12 mouse cellular contexts compared by ENCODE assay signal in the genomic region with DNA sequence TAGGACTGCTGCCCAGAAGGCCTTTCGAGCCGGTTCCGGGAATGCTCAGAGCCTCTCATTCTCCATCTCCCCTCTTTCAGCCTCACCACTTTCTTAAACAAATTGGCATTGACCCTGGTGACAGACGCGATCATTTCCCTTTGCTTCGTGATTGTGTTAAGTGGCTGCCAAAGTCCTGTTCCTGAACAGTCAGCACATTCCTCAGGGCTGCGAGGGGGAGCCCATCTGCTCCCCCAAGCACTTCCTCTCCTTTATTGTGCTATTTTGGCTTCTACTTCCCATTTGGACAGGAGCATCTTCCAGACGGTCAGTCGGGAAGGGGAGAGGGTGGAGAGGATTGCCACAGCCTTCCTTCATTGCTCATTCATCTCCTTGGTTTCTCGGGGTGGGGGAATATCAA. TPM values are rescaled to one million over a fixed set of nuclear protein-coding genes. Genes with fewer than 3 reads are reported as not detected.
DNase-seq lines count a peak whose midpoint lies in the region; ATAC-seq and TF ChIP-seq lines count a peak whose summit lies in the region.
"Had no signal": no experiment of that assay in that cellular context is flagged by ENCODE, and none has a peak within 500 bp of the region (broad histone marks: within the 10 kb centered on the region; RNA-seq: fewer than 3 reads in every experiment).

No protein-coding gene starts in this region.

- peak; percentile 45; the same call in 1 of the 2 replicates for ATAC-seq in forebrain, embryonic 16.5 days
- ATAC-seq in forebrain, embryonic 13.5 days, result no peak
- no peak for ATAC-seq in midbrain, embryonic 15.5 days (replicated peaks)
- ATAC-seq: hindbrain, embryonic 16.5 days; liver, embryonic 12.5 days; midbrain, embryonic 13.5 days had no signal

- TF ChIP-seq POLR2A in cerebellum, adult 2 months (IDR thresholded peaks at IDR 0.05; ENCODE audit: borderline replicate concordance, insufficient read depth, low read length), result no peak

- peak; percentile 20 for DNase-seq in kidney, adult 9 months
- DNase-seq in kidney, postnatal 4 days, result no peak
- DNase-seq in brain, adult 2 months (ENCODE audit: low read depth, low spot score), result peak; percentile 81
- peak; percentile 43 to 73 for DNase-seq in cerebellum, adult 2 months
- no peak for DNase-seq in frontal cortex, postnatal 25 days (ENCODE audit: low spot score in 2 of 2)

- H3K36me3 ChIP-seq in forebrain, embryonic 16.5 days (ENCODE audit: control insufficient read depth, insufficient read depth), result no peaks in the 10 kb centered on the region
- H3K36me3 ChIP-seq in forebrain, embryonic 13.5 days (ENCODE audit: poor library complexity, severe bottlenecking), result no peaks in the 10 kb centered on the region
- H3K36me3 ChIP-seq in midbrain, embryonic 15.5 days (replicated peaks), result no peaks in the 10 kb centered on the region
- H3K36me3 ChIP-seq: liver, embryonic 12.5 days; midbrain, embryonic 13.5 days had no signal

- H3K27me3 ChIP-seq in forebrain, embryonic 16.5 days (replicated peaks; ENCODE audit: control insufficient read depth, insufficient read depth, low read length), result no peaks in the 10 kb centered on the region
- no peaks in the 10 kb centered on the region for H3K27me3 ChIP-seq in forebrain, embryonic 13.5 days
- H3K27me3 ChIP-seq in cerebellum, adult 2 months (ENCODE audit: control insufficient read depth, insufficient read depth, low read length), result no peaks in the 10 kb centered on the region
- no peaks in the 10 kb centered on the region for H3K27me3 ChIP-seq in midbrain, embryonic 15.5 days (replicated peaks)
- H3K27me3 ChIP-seq: midbrain, embryonic 13.5 days had no signal

- no peak overlapping the region for H3K9ac ChIP-seq in forebrain, embryonic 16.5 days (replicated peaks; ENCODE audit: low read depth, low read length)
- H3K9ac ChIP-seq in forebrain, embryonic 13.5 days, result no peak overlapping the region
- H3K9ac ChIP-seq in midbrain, embryonic 15.5 days, result no peak overlapping the region
- H3K9ac ChIP-seq: liver, embryonic 12.5 days; midbrain, embryonic 13.5 days had no signal

- 60% methylated on average over 10 of the region's 10 CpGs for WGBS in forebrain, embryonic 16.5 days
- WGBS in forebrain, embryonic 13.5 days, result 64% methylated on average over 10 of the region's 10 CpGs
- 13% methylated on average over 10 of the region's 10 CpGs for WGBS in cerebellum, adult 2 months
- 60% methylated on average over 10 of the region's 10 CpGs for WGBS in midbrain, embryonic 15.5 days

- H3K4me2 ChIP-seq in forebrain, embryonic 16.5 days (ENCODE audit: low read length), result no peak overlapping the region
- H3K4me2 ChIP-seq in forebrain, embryonic 13.5 days, result no peak overlapping the region
- H3K4me2 ChIP-seq in midbrain, embryonic 15.5 days, result no peak overlapping the region
- H3K4me2 ChIP-seq: liver, embryonic 12.5 days; midbrain, embryonic 13.5 days had no signal

- H3K27ac ChIP-seq in forebrain, embryonic 16.5 days (ENCODE audit: low read length), result no peak overlapping the region
- H3K27ac ChIP-seq in forebrain, embryonic 13.5 days, result no peak overlapping the region
- no peak overlapping the region for H3K27ac ChIP-seq in cerebellum, adult 2 months (ENCODE audit: insufficient read depth, low read length)
- H3K27ac ChIP-seq in midbrain, embryonic 15.5 days, result no peak overlapping the region
- H3K27ac ChIP-seq: liver, embryonic 12.5 days; midbrain, embryonic 13.5 days had no signal

- H3K9me3 ChIP-seq in forebrain, embryonic 16.5 days (ENCODE audit: control insufficient read depth, low read length), result no peaks in the 10 kb centered on the region
- no peaks in the 10 kb centered on the region for H3K9me3 ChIP-seq in forebrain, embryonic 13.5 days (replicated peaks)
- no peaks in the 10 kb centered on the region for H3K9me3 ChIP-seq in midbrain, embryonic 15.5 days
- H3K9me3 ChIP-seq: liver, embryonic 12.5 days; midbrain, embryonic 13.5 days had no signal

- no peak overlapping the region for H3K4me3 ChIP-seq in forebrain, embryonic 16.5 days (replicated peaks; ENCODE audit: low read length)
- no peak overlapping the region for H3K4me3 ChIP-seq in forebrain, embryonic 13.5 days
- no peak overlapping the region for H3K4me3 ChIP-seq in cerebellum, adult 2 months (replicated peaks; ENCODE audit: insufficient read depth, low read depth, low read length)
- H3K4me3 ChIP-seq in midbrain, embryonic 15.5 days, result no peak overlapping the region
- H3K4me3 ChIP-seq: erythroblast, embryonic 14.5 days; liver, embryonic 12.5 days; midbrain, embryonic 13.5 days had no signal

- H3K4me1 ChIP-seq in forebrain, embryonic 16.5 days (replicated peaks; ENCODE audit: control insufficient read depth, insufficient read depth, low read length), result no peaks in the 10 kb centered on the region
- no peaks in the 10 kb centered on the region for H3K4me1 ChIP-seq in forebrain, embryonic 13.5 days
- H3K4me1 ChIP-seq in cerebellum, adult 2 months (ENCODE audit: control insufficient read depth, insufficient read depth, low read length), result no peaks in the 10 kb centered on the region; the same call in 1 of the 2 replicates
- H3K4me1 ChIP-seq in midbrain, embryonic 15.5 days, result no peaks in the 10 kb centered on the region
- H3K4me1 ChIP-seq: liver, embryonic 12.5 days; midbrain, embryonic 13.5 days had no signal

- no peak for TF ChIP-seq CTCF in cerebellum, adult 2 months (IDR thresholded peaks at IDR 0.05; ENCODE audit: borderline replicate concordance, insufficient read depth, low read depth, low read length)

RNA-seq across cellular contexts. Expression of a gene that starts 16.4 kb away (rescaled TPM):
- polyA plus RNA-seq in forebrain, embryonic 16.5 days (2015; fragmentation: Nextera tagmentation; extraction: Ambion mirVana), result 0.75 and 1.0 TPM in 2 replicates
- 0.57 and 0.64 TPM in 2 replicates for polyA plus RNA-seq in forebrain, embryonic 13.5 days (2015; fragmentation: Nextera tagmentation; extraction: Ambion mirVana)
- polyA plus RNA-seq in cerebellum, adult 2 months (2012; rRNA removed), result 0.08 and 0.13 TPM in 2 replicates
- 0.65 and 1.2 TPM in 2 replicates for polyA plus RNA-seq in midbrain, embryonic 15.5 days (2015; fragmentation: Nextera tagmentation; extraction: Ambion mirVana)
- polyA plus RNA-seq: erythroblast, embryonic 14.5 days had no signal

RNA-seq across cellular contexts. Expression of a gene that starts 54.1 kb away (rescaled TPM):
- 0.90 and 1.1 TPM in 2 replicates for polyA plus RNA-seq in forebrain, embryonic 16.5 days (2015; fragmentation: Nextera tagmentation; extraction: Ambion mirVana)
- 0.71 and 0.72 TPM in 2 replicates for polyA plus RNA-seq in forebrain, embryonic 13.5 days (2015; fragmentation: Nextera tagmentation; extraction: Ambion mirVana)
- polyA plus RNA-seq in cerebellum, adult 2 months (2012; rRNA removed), result 0.56 and 0.59 TPM in 2 replicates
- 0.83 and 1.2 TPM in 2 replicates for polyA plus RNA-seq in midbrain, embryonic 15.5 days (2015; fragmentation: Nextera tagmentation; extraction: Ambion mirVana)

RNA-seq across cellular contexts. Expression of a gene that starts 57.5 kb away (rescaled TPM):
- 5.7 and 5.9 TPM in 2 replicates for polyA plus RNA-seq in forebrain, embryonic 16.5 days (2015; fragmentation: Nextera tagmentation; extraction: Ambion mirVana)
- polyA plus RNA-seq in forebrain, embryonic 13.5 days (2015; fragmentation: Nextera tagmentation; extraction: Ambion mirVana), result 4.9 and 5.0 TPM in 2 replicates
- polyA plus RNA-seq in cerebellum, adult 2 months (2012; rRNA removed), result 20.0 and 24.9 TPM in 2 replicates
- polyA plus RNA-seq in midbrain, embryonic 15.5 days (2015; fragmentation: Nextera tagmentation; extraction: Ambion mirVana), result 3.5 and 4.3 TPM in 2 replicates
- polyA plus RNA-seq: erythroblast, embryonic 14.5 days had no signal

Comparison
In these comparisons a context has a peak if more than half of its experiments do, and no peak if none do; other contexts are left out.
1. DNase-seq: peak in kidney, adult 9 months (single experiment), brain, adult 2 months (single experiment) and cerebellum, adult 2 months (2 of 2); none in kidney, postnatal 4 days (0 of 2) and frontal cortex, postnatal 25 days (0 of 2).